Mouse (Mus musculus) WW6 (cell line): ENCODE measurements around the gene Tmem108.
"Not testable (repeated sequence)": the region's sequence is repeated elsewhere in the genome, so short reads cannot be mapped to it uniquely, and the experiment has no call there.

Experiments
- DNase-seq: peaks from one replicate; pipeline ENCODE4 v3.0.0-alpha.2; 2013; ENCODE audit warnings: low read depth, low spot score

Tmem108 gene

GRCm38 (mm10) chr9:103681741-103682330 lies 79.8 kb downstream of the Tmem108 start:
- DNase-seq: no peak

DNA sequence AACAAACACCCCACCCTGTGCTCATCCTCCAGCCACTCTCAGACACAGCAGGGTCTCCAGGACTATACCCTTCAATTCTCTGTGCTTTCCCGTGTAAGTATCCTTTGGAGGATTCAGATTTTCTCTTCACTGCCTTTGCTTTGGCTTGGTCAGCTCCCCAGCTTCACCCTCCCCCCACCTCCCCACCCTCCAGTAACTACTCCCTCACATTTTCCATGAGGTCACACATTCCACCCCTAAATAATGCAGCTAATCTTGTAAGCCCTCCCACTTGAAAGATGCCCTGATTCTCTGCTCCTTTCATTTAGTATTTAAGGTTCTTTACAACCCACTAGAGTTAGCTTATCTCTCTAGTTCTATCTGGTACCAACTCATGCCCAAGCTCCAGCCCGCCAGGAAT lies 82.4 kb downstream of the Tmem108 start:
- DNase-seq: no peak

DNA sequence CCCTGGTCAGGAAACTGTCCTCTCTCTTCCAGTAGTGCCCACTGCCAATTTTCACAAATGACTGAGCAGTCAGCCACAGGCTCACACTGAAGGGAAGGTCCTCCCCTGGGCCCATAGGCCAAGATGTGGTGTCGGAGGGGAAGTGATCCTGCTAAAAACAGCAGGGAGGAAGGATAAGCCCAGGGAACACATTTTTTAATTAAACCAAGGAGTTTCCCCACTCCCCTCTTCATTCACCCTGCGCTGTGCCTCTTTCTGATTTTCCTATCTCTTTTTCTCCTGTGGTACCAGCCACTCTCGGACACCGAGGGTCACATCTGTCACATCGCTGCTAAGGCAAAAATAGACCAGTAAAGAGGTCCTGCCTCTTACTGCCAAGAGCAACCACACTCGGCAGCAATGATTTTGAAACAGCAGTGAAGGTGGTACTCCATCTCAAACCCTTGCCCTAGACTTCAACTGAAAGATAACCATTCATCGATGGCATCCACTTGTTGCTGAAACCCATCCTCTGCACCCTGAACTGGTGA lies 83.0 kb downstream of the Tmem108 start:
- no peak for DNase-seq

GRCm38 (mm10) chr9:103677811-103678210 lies 83.8 kb downstream of the Tmem108 start:
- no peak for DNase-seq

GRCm38 (mm10) chr9:103675721-103676480 lies 85.7 kb downstream of the Tmem108 start:
- no peak for DNase-seq

DNA sequence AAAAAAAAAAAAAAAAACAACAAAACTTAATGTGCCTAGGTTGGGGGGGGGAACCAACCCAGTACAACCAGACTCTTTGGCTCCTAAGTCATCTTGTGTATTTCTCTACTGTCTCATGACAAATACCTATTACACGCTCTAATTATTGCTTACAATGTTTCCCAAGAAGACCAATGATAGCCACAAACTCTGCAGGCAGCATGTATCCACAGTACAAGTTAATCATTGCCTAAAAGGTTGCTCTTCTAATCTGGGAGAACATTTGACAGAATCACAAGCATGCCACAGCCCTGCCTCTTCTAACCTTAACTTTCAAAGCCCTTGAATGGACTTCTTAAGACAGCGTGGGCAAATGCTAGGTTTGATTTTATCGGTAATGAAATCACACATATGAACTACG lies 88.8 kb downstream of the Tmem108 start:
- DNase-seq: no peak

DNA sequence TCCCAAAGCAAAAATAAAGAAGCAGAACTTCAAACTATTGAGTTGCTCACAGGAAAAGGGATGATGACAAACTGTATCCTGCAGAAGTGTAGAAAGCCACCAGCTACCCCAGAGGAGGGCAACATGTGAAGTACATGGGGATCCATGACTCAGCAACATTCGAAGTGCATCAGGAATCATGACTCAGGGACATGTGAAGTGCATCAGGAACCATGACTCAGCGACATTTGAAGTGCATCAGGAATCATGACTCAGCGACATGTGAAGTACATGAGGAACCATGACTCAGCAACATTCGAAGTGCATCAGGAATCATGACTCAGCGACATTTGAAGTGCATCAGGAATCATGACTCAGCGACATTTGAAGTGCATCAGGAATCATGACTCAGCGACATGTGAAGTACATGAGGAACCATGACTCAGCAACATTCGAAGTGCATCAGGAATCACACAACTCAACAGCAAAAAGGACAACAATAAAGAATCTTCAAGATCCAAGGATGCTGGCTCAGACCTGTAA lies 91.0 kb downstream of the Tmem108 start:
- not testable (repeated sequence) for DNase-seq

DNA sequence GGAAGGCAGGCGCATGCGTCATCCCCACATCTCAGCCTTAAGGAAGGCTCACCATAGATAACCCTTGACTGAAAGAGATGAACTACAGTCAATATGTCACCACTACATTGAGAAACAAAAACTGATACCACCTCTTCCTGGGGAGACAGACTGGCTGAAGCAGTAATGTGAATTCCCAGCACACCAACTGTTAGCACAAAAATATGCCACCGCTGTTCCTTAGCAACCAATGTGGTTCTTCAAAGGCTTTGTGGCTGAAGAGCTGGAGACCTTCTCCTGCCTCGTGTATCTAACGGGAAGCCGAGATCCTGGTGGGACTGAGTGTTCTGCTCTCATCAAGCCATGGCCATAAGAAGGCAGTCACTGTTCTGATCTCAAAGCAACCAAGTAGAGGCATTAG lies 92.8 kb downstream of the Tmem108 start:
- no peak for DNase-seq

GRCm38 (mm10) chr9:103665817-103666216 lies 95.8 kb downstream of the Tmem108 start:
- DNase-seq: no peak

- DNase-seq: no peak
Observed at GRCm38 (mm10) chr9:103664151-103664550, 97.5 kb downstream of the Tmem108 start.

- no peak for DNase-seq
Observed at GRCm38 (mm10) chr9:103661873-103662272, 99.8 kb downstream of the Tmem108 start.

DNA sequence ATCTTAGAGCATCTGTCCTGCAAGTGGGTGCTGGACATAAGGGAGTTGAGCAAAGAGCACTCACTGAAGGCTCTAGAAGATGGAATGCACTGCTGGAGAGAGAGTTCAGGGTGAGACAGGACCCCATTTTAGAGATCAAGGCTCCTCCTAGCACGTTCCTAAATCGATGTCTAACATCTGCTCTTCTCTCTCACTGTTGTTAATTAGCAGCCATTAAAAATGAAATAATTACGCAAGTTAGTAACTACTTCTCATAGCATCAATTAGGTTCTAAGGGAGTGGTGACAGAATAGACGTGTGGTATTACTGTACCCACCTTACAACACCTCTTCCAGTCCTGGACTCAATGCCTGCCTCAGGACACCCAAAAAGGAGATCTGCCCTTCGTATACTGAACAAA lies 103.7 kb downstream of the Tmem108 start:
- DNase-seq: no peak

- DNase-seq: no peak
Observed at GRCm38 (mm10) chr9:103657183-103657975, 104.3 kb downstream of the Tmem108 start.

GRCm38 (mm10) chr9:103653995-103654587 lies 107.5 kb downstream of the Tmem108 start:
- DNase-seq: no peak

DNA sequence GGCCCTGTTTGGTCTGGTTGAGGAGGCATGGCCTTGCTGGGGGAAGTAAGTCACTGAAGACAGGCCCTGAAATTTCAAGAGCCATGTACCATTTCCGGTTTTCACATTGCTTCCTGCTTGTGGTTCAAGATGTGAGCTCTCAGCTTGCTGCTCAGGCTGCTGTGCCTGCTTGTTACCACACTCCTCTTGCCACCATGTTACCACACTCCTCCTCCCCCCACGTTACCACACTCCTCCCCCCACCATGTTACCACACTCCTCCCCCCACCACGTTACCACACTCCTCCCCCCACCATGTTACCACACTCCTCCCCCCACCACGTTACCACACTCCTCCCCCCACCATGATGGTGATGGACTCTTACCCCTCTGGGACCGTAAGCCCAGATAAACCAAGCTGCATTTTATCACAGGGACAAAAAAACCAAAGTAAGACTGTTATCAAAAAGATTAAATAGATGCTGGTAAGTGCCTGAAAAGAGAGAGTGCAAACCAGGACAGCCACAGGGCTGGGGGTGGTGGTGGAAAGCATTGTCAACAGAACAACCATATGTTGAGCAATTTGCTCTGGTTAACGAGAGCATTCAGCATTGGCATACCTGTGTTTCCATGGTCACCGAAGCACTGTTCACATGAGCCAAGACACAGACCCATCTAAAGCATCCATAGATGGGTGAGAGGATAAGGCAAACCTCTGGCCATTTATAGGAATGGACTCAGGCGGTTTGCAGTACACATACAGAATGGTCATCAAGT lies 109.3 kb downstream of the Tmem108 start:
- DNase-seq: no peak

GRCm38 (mm10) chr9:103646605-103647004 lies 115.0 kb downstream of the Tmem108 start:
- DNase-seq: no peak

DNA sequence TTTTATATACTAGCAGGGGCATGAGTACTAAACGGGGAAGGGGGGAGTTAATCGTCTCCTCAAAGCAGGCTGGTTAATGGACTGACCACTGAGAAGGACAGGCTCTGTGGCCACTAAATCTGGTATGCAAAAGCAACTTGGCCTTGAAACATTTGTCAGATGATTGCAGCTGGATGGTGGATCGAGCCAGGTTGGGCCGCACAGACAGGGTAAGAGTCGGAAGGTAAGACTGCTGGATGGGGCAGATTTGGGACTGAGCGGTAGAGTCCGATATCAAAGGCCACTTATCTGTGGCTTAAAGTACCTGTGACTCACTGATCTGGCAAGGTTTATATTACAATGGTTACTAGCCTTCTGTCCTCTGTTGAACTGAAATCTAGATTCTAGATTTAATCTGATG lies 115.9 kb downstream of the Tmem108 start:
- no peak for DNase-seq

GRCm38 (mm10) chr9:103642300-103642699 lies 119.3 kb downstream of the Tmem108 start:
- DNase-seq: no peak

- DNase-seq: no peak
Observed at GRCm38 (mm10) chr9:103641340-103641739, 120.3 kb downstream of the Tmem108 start.

DNA sequence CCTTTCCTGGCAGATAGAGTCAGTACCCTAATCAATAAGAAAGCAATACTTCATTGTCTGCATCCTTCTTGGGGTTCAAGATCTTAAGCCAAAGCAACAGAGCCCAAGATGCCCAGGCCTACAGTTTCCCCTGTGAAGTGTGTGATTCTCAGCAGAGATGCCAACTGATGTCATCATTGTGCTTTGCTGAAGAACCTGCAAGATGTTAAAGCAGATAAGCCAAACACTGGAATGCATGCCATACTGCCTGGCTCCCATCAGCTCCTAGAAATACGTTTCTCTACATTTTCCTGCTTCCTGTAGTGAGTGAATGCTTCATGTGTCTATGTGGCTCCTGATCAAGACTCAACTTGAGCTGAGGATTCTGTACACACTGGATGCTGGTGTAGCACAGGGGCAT lies 122.2 kb downstream of the Tmem108 start:
- no peak for DNase-seq

DNA sequence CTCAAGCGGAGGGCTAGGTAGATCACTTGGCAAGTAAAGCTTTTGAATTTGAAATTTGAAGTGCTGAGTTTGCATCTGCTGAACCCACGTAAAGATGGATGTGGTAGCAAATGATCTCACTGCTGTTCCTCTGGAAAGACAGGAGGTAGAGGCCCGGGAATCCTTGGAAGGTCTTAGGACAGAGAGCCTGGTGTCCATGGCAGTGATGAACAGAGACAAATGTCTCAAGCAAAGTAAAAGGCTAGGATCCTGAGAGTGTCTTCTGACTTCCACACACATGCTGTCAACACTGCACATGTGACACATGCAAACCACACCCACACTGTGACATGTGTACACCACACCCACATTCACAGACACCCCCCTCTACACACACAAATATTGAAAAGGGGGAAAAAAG lies 124.2 kb downstream of the Tmem108 start:
- no peak for DNase-seq
